Comparison of ENCODE assay signal across 10 mouse cellular contexts in the genomic region with DNA sequence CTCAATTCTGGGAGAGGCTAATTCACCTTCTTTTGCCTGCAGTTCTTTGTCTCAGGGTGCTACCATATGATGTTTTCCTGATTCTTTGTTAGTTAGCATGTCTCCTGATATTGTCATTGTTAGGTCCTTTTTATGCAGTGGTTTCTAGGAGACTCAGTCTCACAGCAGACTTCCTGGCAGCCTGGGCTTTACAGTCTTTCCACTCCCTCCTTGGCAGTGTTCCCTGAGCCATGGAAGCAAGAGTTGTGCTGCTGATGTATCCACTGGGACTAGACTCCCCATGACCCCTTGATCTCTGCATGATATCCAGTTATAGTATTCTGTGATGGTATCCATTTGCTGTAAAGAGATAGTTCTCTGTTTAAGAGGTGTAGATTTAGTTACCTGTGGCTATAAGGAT.
A peak's percentile ranks its signal among the peaks of the same experiment; 100 is the strongest.
DNase-seq lines count a peak whose midpoint lies in the region; ATAC-seq lines count a peak whose summit lies in the region.
"Had no signal": no experiment of that assay in that cellular context is flagged by ENCODE, and none has a peak within 500 bp of the region (broad histone marks: within the 10 kb centered on the region; RNA-seq: fewer than 3 reads in every experiment).

No protein-coding gene starts in this region.

- H3K4me1 ChIP-seq in heart, embryonic 10.5 days = no peaks in the 10 kb centered on the region
- H3K4me1 ChIP-seq in heart, embryonic 12.5 days (replicated peaks) = peaks cover 16% of the 10 kb centered on the region

- H3K4me3 ChIP-seq in heart, embryonic 10.5 days = no peak overlapping the region
- no peak overlapping the region for H3K4me3 ChIP-seq in heart, embryonic 12.5 days

- no peak for ATAC-seq in heart, embryonic 12.5 days (ENCODE audit: insufficient number of reproducible peaks, low FRiP score)
- no peak for ATAC-seq in granulocyte monocyte progenitor cell, adult 5-6 weeks (replicated peaks; ENCODE audit: poor library complexity, severe bottlenecking)
- ATAC-seq: lung, postnatal 0 days had no signal

- no peaks in the 10 kb centered on the region for H3K27me3 ChIP-seq in heart, embryonic 10.5 days (ENCODE audit: insufficient read depth, poor library complexity, severe bottlenecking)
- no peaks in the 10 kb centered on the region for H3K27me3 ChIP-seq in heart, embryonic 12.5 days (replicated peaks)

- H3K9me3 ChIP-seq in heart, embryonic 10.5 days = no peaks in the 10 kb centered on the region
- no peaks in the 10 kb centered on the region for H3K9me3 ChIP-seq in heart, embryonic 12.5 days (replicated peaks)

- no peak overlapping the region for H3K27ac ChIP-seq in heart, embryonic 10.5 days
- H3K27ac ChIP-seq in heart, embryonic 12.5 days (ENCODE audit: poor library complexity, severe bottlenecking) = peak overlapping the region; percentile 87

- H3K4me2 ChIP-seq in heart, embryonic 12.5 days = no peak overlapping the region

- H3K9ac ChIP-seq in heart, embryonic 12.5 days = no peak overlapping the region

- peak; percentile 6 for DNase-seq in heart, adult 8-10 months (ENCODE audit: low spot score)
- no peak for DNase-seq in heart, embryonic 10.5 days (ENCODE audit: low spot score)
- peak; percentile 28 for DNase-seq in right cerebral cortex, postnatal 14 days
- no peak for DNase-seq in right cerebral cortex, postnatal 36 days (ENCODE audit: low spot score in 2 of 2)
- DNase-seq in gastrocnemius, adult 8-10 months (ENCODE audit: low spot score in 2 of 2) = no peak
- DNase-seq: kidney, adult 8-10 months; thymus, adult 2 months had no signal

- H3K36me3 ChIP-seq in heart, embryonic 10.5 days = no peaks in the 10 kb centered on the region
- no peaks in the 10 kb centered on the region for H3K36me3 ChIP-seq in heart, embryonic 12.5 days

Comparison
In these comparisons a context has a peak if more than half of its experiments do, and no peak if none do; other contexts are left out.
1. DNase-seq: peak in heart, adult 8-10 months (single experiment) and right cerebral cortex, postnatal 14 days (single experiment); none in heart, embryonic 10.5 days (single experiment), right cerebral cortex, postnatal 36 days (0 of 2) and gastrocnemius, adult 8-10 months (0 of 2).